Mouse (Mus musculus) midbrain, embryonic 12.5 days (tissue): ENCODE measurements around the gene Slc39a12. TPM values are rescaled to one million over a fixed set of nuclear protein-coding genes. Genes with fewer than 3 reads are reported as not detected.
A peak's percentile ranks its signal among the peaks of the same experiment; 100 is the strongest.

Source experiments
- ATAC-seq: fragments of 200-750 bp; cut with Nextera tagmentation; 2 replicates; pipeline ENCODE4 v1.8.0; 2017; ENCODE audit warnings: low read depth, moderate TSS enrichment, moderate library complexity; ENCODE audit not compliant: low FRiP score
- H3K27ac ChIP-seq: fragments of 300-500 bp; sonication (generic); replicated peaks from 2 replicates; pipeline ENCODE4 v1.5.1; 2016; ENCODE audit warnings: mild to moderate bottlenecking
- H3K27me3 ChIP-seq: fragments of 300-500 bp; sonication (generic); 2 replicates; pipeline ENCODE4 v1.6.1; 2016; ENCODE audit warnings: mild to moderate bottlenecking
- H3K36me3 ChIP-seq: fragments of 300-500 bp; sonication (generic); 2 replicates; pipeline ENCODE4 v1.6.1; 2016
- H3K4me1 ChIP-seq: fragments of 300-500 bp; sonication (generic); 2 replicates; pipeline ENCODE4 v1.6.1; 2016
- H3K4me2 ChIP-seq: fragments of 300-500 bp; sonication (generic); replicated peaks from 2 replicates; pipeline ENCODE4 v1.6.1; 2016; ENCODE audit warnings: mild to moderate bottlenecking, moderate library complexity
- H3K4me3 ChIP-seq: fragments of 300-500 bp; sonication (generic); 2 replicates; pipeline ENCODE4 v1.5.1; 2016; ENCODE audit warnings: mild to moderate bottlenecking
- H3K9ac ChIP-seq: fragments of 300-500 bp; sonication (generic); replicated peaks from 2 replicates; pipeline ENCODE4 v1.6.1; 2016; ENCODE audit warnings: mild to moderate bottlenecking, moderate library complexity
- H3K9me3 ChIP-seq: fragments of 300-500 bp; sonication (generic); 2 replicates; pipeline ENCODE4 v1.6.1; 2016; ENCODE audit warnings: mild to moderate bottlenecking
- WGBS: fragments of 180-500 bp; shearing (Covaris S2); methylation state at CpG from one replicate; pipeline ENCODE4 v1.1.7; 2016; 5-methylcytosine and 5-hydroxymethylcytosine counted together
- polyA plus RNA-seq: library from polyadenylated mRNA; unstranded; fragments of >200 nt; fragmentation: Nextera tagmentation; extraction: Ambion mirVana; gene quantifications from 2 replicates; pipeline ENCODE4 v1.2.1, GENCODE M21; 2016

Slc39a12 gene
- polyA plus RNA-seq, 1 experiment from 2014 or later, result 1.1 TPM

DNA sequence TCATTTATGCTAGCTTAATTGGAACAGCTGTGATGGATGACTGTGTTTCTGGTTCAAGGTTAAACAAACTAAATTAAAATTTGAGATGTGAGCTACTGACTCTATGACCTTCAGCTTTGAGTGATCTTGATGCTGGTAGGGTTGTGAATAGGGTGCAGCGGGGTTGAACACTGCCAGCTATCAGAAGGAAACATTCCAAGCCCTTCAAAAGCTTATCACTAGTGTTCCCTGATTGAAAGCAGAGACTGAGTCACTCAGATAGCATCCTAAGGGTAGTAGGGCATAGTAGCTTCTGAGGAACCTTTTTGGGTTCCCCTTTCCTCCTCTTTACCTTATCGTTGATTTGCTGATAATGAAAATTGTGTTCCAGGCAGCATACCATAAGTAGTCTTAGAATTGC is 108.0 kb downstream of the Slc39a12 start:
- Histone ChIP-seq H3K4me3 (no peak overlapping the region), H3K27me3 (no peaks in the 10 kb centered on the region), H3K9ac (no peak overlapping the region), H3K4me2 (no peak overlapping the region), H3K4me1 (no peaks in the 10 kb centered on the region), H3K27ac (no peak overlapping the region), H3K9me3 (no peaks in the 10 kb centered on the region), H3K36me3 (no peaks in the 10 kb centered on the region)
- ATAC-seq, result no peak
- 82% methylated on average over 2 of the region's 2 CpGs for WGBS

DNA sequence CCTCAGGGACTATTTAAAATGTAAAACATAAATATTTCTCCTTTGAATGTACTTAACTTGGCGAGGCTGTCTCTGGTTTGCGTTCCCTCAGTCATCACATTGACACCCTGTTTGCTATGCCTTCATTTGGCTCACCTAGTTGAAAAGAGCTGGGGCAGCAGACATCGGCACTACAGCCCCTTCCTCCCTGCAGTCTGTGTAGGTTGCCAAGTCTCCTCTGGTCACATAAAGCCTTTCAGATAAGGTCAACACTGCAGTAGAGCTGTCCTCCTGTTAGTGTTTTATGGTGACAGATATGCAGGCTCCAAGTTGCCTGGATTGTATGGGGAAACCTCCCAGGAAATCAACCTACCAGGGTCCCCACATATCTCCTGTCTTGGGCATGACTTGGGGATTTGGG is 114.4 kb downstream of the Slc39a12 start:
- H3K4me1 ChIP-seq, result no peaks in the 10 kb centered on the region
- no peak overlapping the region for H3K9ac ChIP-seq
- no peak overlapping the region for H3K27ac ChIP-seq
- ATAC-seq, result no peak
- H3K4me2 ChIP-seq, result no peak overlapping the region
- H3K36me3 ChIP-seq, result no peaks in the 10 kb centered on the region
- H3K9me3 ChIP-seq, result no peaks in the 10 kb centered on the region
- 83% methylated on average over 3 of the region's 3 CpGs for WGBS
- no peak overlapping the region for H3K4me3 ChIP-seq
- H3K27me3 ChIP-seq, result no peaks in the 10 kb centered on the region

DNA sequence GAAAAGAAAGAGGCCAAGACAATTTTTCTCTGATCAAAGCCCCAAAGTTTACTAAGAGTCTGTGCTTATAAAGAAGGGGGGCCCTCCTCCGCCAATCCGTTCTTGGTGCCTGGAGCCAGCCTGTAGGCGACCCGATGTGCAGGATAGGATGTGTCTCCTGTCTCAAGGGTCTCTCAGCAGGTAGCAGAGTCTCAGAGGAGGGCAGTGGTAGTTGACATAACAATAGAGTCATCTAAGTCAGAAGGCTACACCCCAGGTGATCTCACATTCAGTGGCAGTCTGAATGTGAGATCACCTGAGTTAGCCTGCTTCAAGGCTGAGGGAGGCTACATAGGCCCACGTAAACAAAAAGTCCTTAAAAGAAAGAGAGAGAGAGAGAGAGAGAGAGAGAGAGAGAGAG is 130.1 kb downstream of the Slc39a12 start:
- H3K27ac ChIP-seq, result no peak overlapping the region
- H3K9ac ChIP-seq, result no peak overlapping the region
- H3K4me2 ChIP-seq, result no peak overlapping the region
- H3K4me1 ChIP-seq, result no peaks in the 10 kb centered on the region
- no peak for ATAC-seq
- no peaks in the 10 kb centered on the region for H3K27me3 ChIP-seq
- H3K9me3 ChIP-seq, result 0 out of 2 replicates have a peak, but pooled peaks cover 7% of the 10 kb centered on the region
- H3K4me3 ChIP-seq, result no peak overlapping the region
- WGBS, result 49% methylated on average over 5 of the region's 5 CpGs
- H3K36me3 ChIP-seq, result no peaks in the 10 kb centered on the region

DNA sequence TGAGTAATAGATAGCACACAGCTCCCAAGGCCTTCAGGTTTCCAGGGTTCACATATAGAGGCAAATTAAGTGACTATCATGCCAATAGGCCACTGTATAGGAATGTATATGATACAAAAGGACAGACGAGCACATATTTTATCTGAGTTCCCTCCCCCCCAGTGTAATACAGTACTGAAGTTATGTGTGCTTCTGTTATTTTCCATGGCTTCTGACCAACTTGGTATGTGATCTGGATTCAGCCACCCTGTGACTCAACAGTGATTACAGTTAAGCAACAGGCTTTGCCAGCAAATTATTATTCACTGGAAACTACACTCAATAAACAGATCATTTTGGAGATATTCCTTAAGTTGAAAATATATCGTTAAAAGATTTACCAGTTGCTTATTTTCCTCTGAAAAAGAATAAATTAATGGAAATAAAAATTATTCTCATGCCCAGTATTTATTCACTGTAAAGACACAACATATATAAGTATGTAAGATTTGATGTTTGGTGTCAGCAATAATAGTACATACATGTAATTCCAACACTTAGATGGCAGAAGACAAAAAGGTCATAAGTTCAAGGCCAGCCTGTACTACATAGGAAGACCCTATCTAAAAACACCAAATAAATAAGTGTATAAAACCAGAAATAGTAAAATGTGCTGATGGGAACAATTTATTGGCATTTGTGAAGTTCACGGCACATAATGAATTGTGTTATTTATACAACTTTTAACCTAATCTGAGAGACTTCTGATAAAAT is 146.4 kb downstream of the Slc39a12 start:
- H3K4me2 ChIP-seq, result no peak overlapping the region
- H3K27ac ChIP-seq, result no peak overlapping the region
- WGBS, result 88% methylated on average over 3 of the region's 3 CpGs
- no peak overlapping the region for H3K4me3 ChIP-seq
- peaks cover 5% of the 10 kb centered on the region; the same call in 1 of the 2 replicates for H3K27me3 ChIP-seq
- H3K9ac ChIP-seq, result no peak overlapping the region
- ATAC-seq, result peak; percentile 21; the same call in 1 of the 2 replicates
- no peaks in the 10 kb centered on the region for H3K9me3 ChIP-seq
- H3K36me3 ChIP-seq, result no peaks in the 10 kb centered on the region
- H3K4me1 ChIP-seq, result peaks cover 4% of the 10 kb centered on the region; the same call in 1 of the 2 replicates

DNA sequence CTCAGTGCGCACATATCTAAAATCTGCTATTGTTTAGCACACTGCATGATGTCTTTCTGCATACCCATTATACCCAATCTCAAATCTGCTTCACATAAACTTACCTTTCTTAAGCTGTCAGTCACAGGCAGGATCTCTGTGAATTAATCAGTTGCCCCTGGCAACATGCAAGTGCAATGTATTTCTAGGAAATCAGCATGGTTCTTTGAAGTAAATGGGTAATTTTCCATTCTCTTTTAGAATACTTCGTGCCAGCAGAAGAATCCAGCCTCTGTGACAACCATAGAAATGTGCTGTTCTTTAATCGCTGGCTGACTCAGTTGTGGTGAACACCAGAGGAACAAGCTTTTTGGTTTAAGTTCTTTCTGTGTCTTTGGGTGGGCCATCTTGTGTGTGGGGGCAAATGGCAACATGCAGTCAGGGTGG is 147.1 kb downstream of the Slc39a12 start:
- Histone ChIP-seq H3K9me3 (no peaks in the 10 kb centered on the region), H3K36me3 (no peaks in the 10 kb centered on the region), H3K4me1 (peaks cover 4% of the 10 kb centered on the region; the same call in 1 of the 2 replicates), H3K27me3 (peaks cover 13% of the 10 kb centered on the region), H3K4me2 (no peak overlapping the region), H3K27ac (0 out of 2 replicates have a peak overlapping the region, but pooled peaks have one; percentile 8), H3K9ac (no peak overlapping the region), H3K4me3 (no peak overlapping the region)
- ATAC-seq, result peak; percentile 94
- WGBS, result 25% methylated on average over 3 of the region's 3 CpGs

DNA sequence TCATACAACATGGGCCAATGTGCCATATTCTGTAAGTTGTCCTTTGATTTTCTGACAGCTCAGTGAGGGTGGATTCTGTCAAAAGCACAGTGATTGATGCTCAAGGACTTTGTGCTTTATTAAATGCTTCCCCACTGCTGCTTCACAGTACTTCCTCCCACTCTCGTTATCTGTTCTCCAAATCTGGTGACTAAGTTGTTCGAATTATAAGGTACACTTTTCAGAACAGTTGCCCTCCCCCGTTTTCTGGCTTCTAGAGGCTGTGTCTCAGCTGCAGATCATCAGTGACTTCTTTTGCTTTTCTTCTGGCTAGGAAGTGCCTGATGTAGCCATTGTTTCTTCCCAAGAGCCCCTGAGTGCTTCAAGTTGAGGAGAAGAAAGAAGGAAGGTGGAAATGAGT is 149.7 kb downstream of the Slc39a12 start:
- no peaks in the 10 kb centered on the region for H3K9me3 ChIP-seq
- H3K4me1 ChIP-seq, result peaks cover 4% of the 10 kb centered on the region; the same call in 1 of the 2 replicates
- WGBS, result 83% methylated on average over 3 of the region's 3 CpGs
- no peaks in the 10 kb centered on the region for H3K36me3 ChIP-seq
- H3K4me2 ChIP-seq, result no peak overlapping the region
- no peak overlapping the region for H3K9ac ChIP-seq
- H3K27ac ChIP-seq, result no peak overlapping the region
- ATAC-seq, result no peak
- peaks cover 23% of the 10 kb centered on the region for H3K27me3 ChIP-seq
- H3K4me3 ChIP-seq, result no peak overlapping the region

DNA sequence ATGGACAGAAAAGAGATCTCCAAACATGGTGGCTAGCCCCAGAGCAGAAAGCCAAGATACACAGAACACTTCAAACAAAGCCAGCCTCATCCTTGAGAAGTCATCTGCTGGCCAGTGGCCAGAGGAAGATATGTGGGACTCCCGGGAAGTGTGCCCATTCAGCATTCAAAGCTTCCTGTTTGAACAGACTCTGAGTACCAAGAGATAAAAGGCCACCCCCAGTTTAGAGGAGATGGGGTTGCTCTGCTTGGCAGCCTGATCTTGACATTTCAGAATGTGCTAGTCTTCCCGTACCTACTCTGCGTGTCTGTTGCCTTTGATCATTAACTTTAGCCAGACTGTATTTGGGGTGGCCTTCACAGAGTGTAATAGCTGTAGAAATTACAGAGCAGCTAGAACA is 155.2 kb downstream of the Slc39a12 start:
- Histone ChIP-seq H3K9me3 (no peaks in the 10 kb centered on the region), H3K27me3 (peaks cover 18% of the 10 kb centered on the region), H3K27ac (no peak overlapping the region), H3K36me3 (no peaks in the 10 kb centered on the region), H3K4me3 (no peak overlapping the region), H3K4me1 (no peaks in the 10 kb centered on the region), H3K4me2 (no peak overlapping the region), H3K9ac (no peak overlapping the region)
- WGBS, result 75% methylated on average over 3 of the region's 3 CpGs
- ATAC-seq, result no peak

DNA sequence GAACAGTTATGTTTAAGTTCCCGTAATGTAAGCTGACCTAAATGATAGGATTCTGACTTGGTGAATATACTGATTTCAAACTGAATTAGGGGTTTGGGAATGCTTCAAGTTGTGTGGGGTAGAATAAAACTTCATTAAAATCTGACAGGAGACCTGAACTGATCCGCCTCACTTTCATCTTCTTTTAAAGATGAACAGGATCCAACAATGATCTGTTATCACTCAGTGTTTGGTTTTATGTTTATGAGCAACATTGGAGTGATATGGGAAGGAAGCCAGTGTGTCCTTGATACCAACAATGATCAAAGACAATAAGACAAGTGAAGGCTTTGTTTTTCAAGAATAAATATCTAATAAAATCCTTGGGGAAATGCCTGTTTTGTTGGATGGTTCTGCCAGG is 155.7 kb downstream of the Slc39a12 start:
- Histone ChIP-seq H3K27ac (no peak overlapping the region), H3K4me3 (no peak overlapping the region), H3K36me3 (no peaks in the 10 kb centered on the region), H3K9ac (no peak overlapping the region), H3K27me3 (peaks cover 18% of the 10 kb centered on the region), H3K4me1 (no peaks in the 10 kb centered on the region), H3K9me3 (no peaks in the 10 kb centered on the region), H3K4me2 (no peak overlapping the region)
- no peak for ATAC-seq
- WGBS, result 92% methylated on average over 2 of the region's 2 CpGs

Other genes starting within 250 kb of the Slc39a12 start
- 0.05 TPM in 1 of 2 replicates, not detected in the other for gene Tmem236, start 213.8 kb upstream of the Slc39a12 start, polyA plus RNA-seq
- gene Mrc1, start 158.9 kb upstream of the Slc39a12 start, polyA plus RNA-seq, result 6.7 and 9.0 TPM in 2 replicates
- gene Cacnb2, start 214.8 kb downstream of the Slc39a12 start, polyA plus RNA-seq, result 2.2 and 2.7 TPM in 2 replicates